Mouse (Mus musculus) layer of hippocampus, adult 2 months (tissue): Measurements from ENCODE around the gene Dhx58. TPM values are rescaled to one million over a fixed set of nuclear protein-coding genes. Genes with fewer than 3 reads are reported as not detected.

ENCODE experiments used
- DNase-seq, 2 experiments: peaks; one replicate each; pipeline ENCODE4 v3.0.0; 2022; ENCODE audit warnings: low spot score in 2 of 2
- H3K27ac ChIP-seq: fragments of 200-600 bp; 2 replicates; pipeline ENCODE4 v1.8.1; 2022
- H3K4me3 ChIP-seq: fragments of 200-600 bp; 2 replicates; pipeline ENCODE4 v1.8.1; 2022; ENCODE audit warnings: mild to moderate bottlenecking
- CTCF ChIP-seq: fragments of 200-600 bp; conservative IDR thresholded peaks from 2 replicates; pipeline ENCODE4 v1.8.1; 2022; ENCODE audit warnings: antibody characterized with exemption, mild to moderate bottlenecking, moderate library complexity
- total RNA-seq, 2 experiments: library from RNA; stranded (reverse); gene quantifications; 2 replicates each; pipeline ENCODE4 v1.2.3; 2021

Dhx58 gene
- total RNA-seq, 2 experiments from 2014 or later: 1.6 to 2.3 TPM

- DNase-seq: no peak
- Histone ChIP-seq H3K4me3 (no peak overlapping the region), H3K27ac (no peak overlapping the region)
- TF ChIP-seq CTCF: no peak
Observed at GRCm38 (mm10) chr11:100735954-100736745, 32.1 kb upstream of the Dhx58 start.

GRCm38 (mm10) chr11:100735134-100735865 lies 31.2 kb upstream of the Dhx58 start:
- no peak overlapping the region for H3K27ac ChIP-seq
- TF ChIP-seq CTCF: no peak
- DNase-seq: no peak
- no peak overlapping the region for H3K4me3 ChIP-seq

- no peak overlapping the region for H3K27ac ChIP-seq
- DNase-seq: no peak
- H3K4me3 ChIP-seq: no peak overlapping the region
- no peak for TF ChIP-seq CTCF
Observed at GRCm38 (mm10) chr11:100730477-100731205, 26.6 kb upstream of the Dhx58 start.

- Histone ChIP-seq H3K4me3 (no peak overlapping the region), H3K27ac (no peak overlapping the region)
- DNase-seq: no peak
- TF ChIP-seq CTCF: no peak
Observed at GRCm38 (mm10) chr11:100729976-100730375, 25.9 kb upstream of the Dhx58 start.

GRCm38 (mm10) chr11:100728601-100729000 lies 24.5 kb upstream of the Dhx58 start:
- no peak overlapping the region for H3K27ac ChIP-seq
- H3K4me3 ChIP-seq: no peak overlapping the region
- no peak for TF ChIP-seq CTCF
- DNase-seq: no peak

- no peak for TF ChIP-seq CTCF
- H3K4me3 ChIP-seq: no peak overlapping the region
- DNase-seq: no peak
- H3K27ac ChIP-seq: no peak overlapping the region
Observed at GRCm38 (mm10) chr11:100727201-100727600, 23.1 kb upstream of the Dhx58 start.

- Histone ChIP-seq H3K27ac (peak overlapping the region; percentile 49), H3K4me3 (no peak overlapping the region)
- no peak for DNase-seq
- no peak for TF ChIP-seq CTCF
Observed at GRCm38 (mm10) chr11:100724919-100725512, 20.9 kb upstream of the Dhx58 start.

GRCm38 (mm10) chr11:100722493-100723028 lies 18.5 kb upstream of the Dhx58 start:
- DNase-seq: no peak
- no peak for TF ChIP-seq CTCF
- Histone ChIP-seq H3K4me3 (no peak overlapping the region), H3K27ac (peak overlapping the region; percentile 87)

GRCm38 (mm10) chr11:100721776-100722492 lies 17.9 kb upstream of the Dhx58 start:
- peak overlapping the region; percentile 87 for H3K27ac ChIP-seq
- no peak for TF ChIP-seq CTCF
- no peak overlapping the region for H3K4me3 ChIP-seq
- no peak for DNase-seq

GRCm38 (mm10) chr11:100721254-100721653 lies 17.2 kb upstream of the Dhx58 start:
- H3K27ac ChIP-seq: peak overlapping the region; percentile 87
- TF ChIP-seq CTCF: no peak
- no peak overlapping the region for H3K4me3 ChIP-seq
- DNase-seq: no peak

GRCm38 (mm10) chr11:100720345-100720744 lies 16.3 kb upstream of the Dhx58 start:
- no peak for TF ChIP-seq CTCF
- H3K27ac ChIP-seq: peak overlapping the region; percentile 87
- H3K4me3 ChIP-seq: no peak overlapping the region
- no peak for DNase-seq

GRCm38 (mm10) chr11:100719893-100720292 lies 15.8 kb upstream of the Dhx58 start:
- no peak for TF ChIP-seq CTCF
- peak overlapping the region; percentile 87 for H3K27ac ChIP-seq
- DNase-seq: no peak
- H3K4me3 ChIP-seq: no peak overlapping the region
